Mouse (Mus musculus) liver, adult 2 months (tissue): Measurements from ENCODE around the gene Notch3.

Experiments used
- CTCF ChIP-seq: fragments of 200-500 bp; IDR thresholded peaks from 2 replicates; pipeline ENCODE4 v1.5.1; 2011; ENCODE audit warnings: low read depth, low read length, control low read depth
- POLR2A ChIP-seq: fragments of 200-500 bp; IDR thresholded peaks from 2 replicates; pipeline ENCODE4 v1.6.1; 2011; ENCODE audit warnings: low read length, control low read depth; ENCODE audit not compliant: insufficient read depth; ENCODE audit errors: extremely low read depth

GRCm38 (mm10) chr17:32146718-32147117 is 19.9 kb downstream of the Notch3 start:
- TF ChIP-seq CTCF: no peak
- TF ChIP-seq POLR2A: no peak
